Mouse (Mus musculus) forebrain, embryonic 15.5 days (tissue): ENCODE results near the gene Gnb1. TPM values are rescaled to one million over a fixed set of nuclear protein-coding genes. Genes with fewer than 3 reads are reported as not detected.

Experiments used
- ATAC-seq: fragments of 200-750 bp; cut with Nextera tagmentation; replicated peaks from 2 replicates; pipeline ENCODE4 v1.8.0; 2017; ENCODE audit warnings: mild to moderate bottlenecking, moderate TSS enrichment, moderate library complexity
- H3K27ac ChIP-seq: fragments of 300-500 bp; sonication (generic); replicated peaks from 2 replicates; pipeline ENCODE4 v1.5.1; 2015; ENCODE audit warnings: mild to moderate bottlenecking, inconsistent platforms
- H3K27me3 ChIP-seq: fragments of 300-500 bp; sonication (generic); 2 replicates; pipeline ENCODE4 v1.6.1; 2015; ENCODE audit warnings: inconsistent platforms
- H3K36me3 ChIP-seq: fragments of 300-500 bp; sonication (generic); 2 replicates; pipeline ENCODE4 v1.6.1; 2015; ENCODE audit warnings: mild to moderate bottlenecking, inconsistent platforms
- H3K4me1 ChIP-seq: fragments of 300-500 bp; sonication (generic); 2 replicates; pipeline ENCODE4 v1.6.1; 2015; ENCODE audit warnings: inconsistent platforms
- H3K4me2 ChIP-seq: fragments of 300-500 bp; sonication (generic); replicated peaks from 2 replicates; pipeline ENCODE4 v1.6.1; 2015; ENCODE audit warnings: mild to moderate bottlenecking, inconsistent platforms
- H3K4me3 ChIP-seq: fragments of 300-500 bp; sonication (generic); 2 replicates; pipeline ENCODE4 v1.5.1; 2015; ENCODE audit warnings: mild to moderate bottlenecking, inconsistent platforms
- H3K9ac ChIP-seq: fragments of 300-500 bp; sonication (generic); replicated peaks from 2 replicates; pipeline ENCODE4 v1.6.1; 2015; ENCODE audit warnings: mild to moderate bottlenecking, inconsistent platforms
- H3K9me3 ChIP-seq: fragments of 300-500 bp; sonication (generic); 2 replicates; pipeline ENCODE4 v1.6.1; 2016; ENCODE audit warnings: inconsistent platforms
- WGBS: fragments of 180-500 bp; shearing (Covaris S2); methylation state at CpG from one replicate; pipeline ENCODE4 v1.1.7; 2015; ENCODE audit warnings: mixed read lengths; 5-methylcytosine and 5-hydroxymethylcytosine counted together
- polyA plus RNA-seq: library from polyadenylated mRNA; unstranded; fragments of >200 nt; fragmentation: Nextera tagmentation; extraction: Ambion mirVana; gene quantifications from 2 replicates; pipeline ENCODE4 v1.2.1, GENCODE M21; 2015

The Gnb1 gene
- polyA plus RNA-seq, 1 experiment from 2014 or later, result 1,112 TPM

DNA sequence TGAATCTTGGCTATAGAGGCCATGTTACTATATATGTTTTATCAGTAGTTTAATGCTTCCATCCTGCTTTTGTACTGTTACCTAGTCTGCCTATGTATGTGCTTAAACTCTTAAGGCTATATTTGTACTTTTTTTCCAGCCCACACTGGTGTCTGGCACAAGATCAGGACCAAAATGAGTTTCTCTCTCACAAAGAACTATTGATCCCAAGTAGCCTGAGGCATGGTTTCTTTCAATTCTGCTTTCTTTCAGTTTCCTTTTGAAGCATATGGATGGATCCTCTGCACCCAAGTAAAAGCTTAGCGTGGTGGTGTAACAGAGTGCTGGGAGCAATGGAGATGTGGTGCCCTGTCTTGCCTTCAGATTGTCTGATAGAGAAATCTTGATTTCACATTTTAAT, 19.8 kb downstream of the Gnb1 start:
- H3K27me3 ChIP-seq, result no peaks in the 10 kb centered on the region
- H3K4me3 ChIP-seq, result no peak overlapping the region
- WGBS, result 46% methylated on average over 1 of the region's 1 CpGs
- 0 out of 2 replicates have a peak, but pooled peaks cover 3% of the 10 kb centered on the region for H3K36me3 ChIP-seq
- no peak overlapping the region for H3K27ac ChIP-seq
- peaks cover 24% of the 10 kb centered on the region for H3K4me1 ChIP-seq
- no peak overlapping the region for H3K4me2 ChIP-seq
- no peaks in the 10 kb centered on the region for H3K9me3 ChIP-seq
- ATAC-seq, result no peak
- no peak overlapping the region for H3K9ac ChIP-seq

DNA sequence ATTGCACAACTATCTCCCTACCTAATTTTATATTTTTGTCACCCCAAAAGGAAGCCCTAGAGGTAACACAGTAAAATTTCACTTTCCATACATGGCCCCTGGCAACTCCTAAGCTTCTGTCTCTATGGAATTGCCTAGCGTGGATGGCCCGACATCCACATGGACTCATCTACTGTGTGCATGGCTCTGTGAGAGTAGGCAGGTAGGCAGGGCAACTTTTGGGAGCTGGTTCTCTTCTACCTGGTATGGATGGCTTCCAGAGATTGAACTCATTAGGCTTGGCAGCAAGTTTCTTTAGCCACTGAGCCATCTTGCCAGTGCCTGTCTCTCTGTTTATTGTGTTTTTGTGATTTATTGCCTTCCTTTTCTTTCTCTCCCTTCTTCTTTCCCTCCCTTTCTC, 23.6 kb downstream of the Gnb1 start:
- WGBS, result 89% methylated on average over 2 of the region's 2 CpGs
- peaks cover 3% of the 10 kb centered on the region; the same call in 1 of the 2 replicates for H3K36me3 ChIP-seq

DNA sequence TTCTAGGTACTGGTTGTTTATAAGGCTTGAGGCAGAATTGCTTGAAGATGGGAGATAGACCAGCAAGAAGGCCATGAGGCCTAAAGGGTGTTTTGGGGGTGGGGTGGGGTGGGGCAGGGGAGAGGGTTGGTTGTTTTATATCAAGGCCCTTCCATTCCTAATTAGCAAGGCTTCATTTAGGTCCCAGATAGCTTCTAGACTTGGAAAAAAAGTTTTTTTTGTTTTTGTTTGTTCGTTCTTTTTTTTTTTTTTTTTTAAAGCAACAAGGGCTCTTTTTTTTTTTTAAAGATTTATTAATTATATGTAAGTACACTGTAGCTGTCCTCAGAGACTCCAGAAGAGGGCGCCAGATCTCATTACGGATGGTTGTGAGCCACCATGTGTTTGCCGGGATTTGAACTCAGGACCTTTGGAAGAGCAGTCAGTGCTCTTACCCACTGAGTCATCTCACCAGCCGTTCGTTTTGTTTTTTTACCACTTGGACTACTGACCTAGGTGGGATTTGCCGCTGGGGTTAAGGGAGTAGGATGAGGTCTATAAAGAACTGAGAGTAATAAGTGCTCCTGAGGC, 26.9 kb downstream of the Gnb1 start:
- Histone ChIP-seq H3K4me1 (peaks cover 1% of the 10 kb centered on the region; the same call in 1 of the 2 replicates), H3K4me3 (no peak overlapping the region), H3K27me3 (no peaks in the 10 kb centered on the region), H3K27ac (no peak overlapping the region), H3K9me3 (no peaks in the 10 kb centered on the region), H3K4me2 (no peak overlapping the region), H3K36me3 (peaks cover 3% of the 10 kb centered on the region; the same call in 1 of the 2 replicates), H3K9ac (no peak overlapping the region)
- no peak for ATAC-seq
- WGBS, result 91% methylated on average over 7 of the region's 7 CpGs

More for the DNA sequence above, 23.6 kb downstream of the Gnb1 start:
- no peak overlapping the region for H3K27ac ChIP-seq
- H3K4me2 ChIP-seq, result no peak overlapping the region
- H3K9ac ChIP-seq, result no peak overlapping the region
- H3K9me3 ChIP-seq, result no peaks in the 10 kb centered on the region
- no peaks in the 10 kb centered on the region for H3K27me3 ChIP-seq
- H3K4me1 ChIP-seq, result peaks cover 18% of the 10 kb centered on the region
- no peak overlapping the region for H3K4me3 ChIP-seq
- ATAC-seq, result no peak

DNA sequence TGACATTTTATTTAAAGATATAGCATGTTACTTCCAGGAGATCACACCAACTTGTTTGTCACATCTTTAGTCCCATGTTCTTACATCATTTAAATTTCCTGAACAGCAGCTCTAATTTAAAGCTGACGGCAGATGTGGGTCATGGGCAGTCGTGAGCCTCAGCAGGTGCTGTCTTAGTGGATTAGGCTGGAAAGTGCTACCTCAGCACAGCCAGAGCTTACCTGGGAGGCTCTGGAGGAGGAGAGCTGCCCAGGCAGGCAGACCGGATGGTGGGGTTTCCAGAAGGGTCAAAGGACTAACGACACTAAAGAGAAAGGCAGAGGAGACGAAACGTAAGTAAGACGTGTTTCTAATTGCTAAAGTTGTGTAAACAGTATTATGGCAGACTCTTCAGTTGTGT, 31.2 kb downstream of the Gnb1 start:
- no peak overlapping the region for H3K9ac ChIP-seq
- H3K36me3 ChIP-seq, result peaks cover 13% of the 10 kb centered on the region; the same call in 1 of the 2 replicates
- no peak overlapping the region for H3K4me3 ChIP-seq
- H3K4me2 ChIP-seq, result no peak overlapping the region
- no peak for ATAC-seq
- H3K27ac ChIP-seq, result no peak overlapping the region
- no peaks in the 10 kb centered on the region for H3K9me3 ChIP-seq
- no peaks in the 10 kb centered on the region for H3K27me3 ChIP-seq
- H3K4me1 ChIP-seq, result no peaks in the 10 kb centered on the region
- WGBS, result 78% methylated on average over 7 of the region's 7 CpGs

DNA sequence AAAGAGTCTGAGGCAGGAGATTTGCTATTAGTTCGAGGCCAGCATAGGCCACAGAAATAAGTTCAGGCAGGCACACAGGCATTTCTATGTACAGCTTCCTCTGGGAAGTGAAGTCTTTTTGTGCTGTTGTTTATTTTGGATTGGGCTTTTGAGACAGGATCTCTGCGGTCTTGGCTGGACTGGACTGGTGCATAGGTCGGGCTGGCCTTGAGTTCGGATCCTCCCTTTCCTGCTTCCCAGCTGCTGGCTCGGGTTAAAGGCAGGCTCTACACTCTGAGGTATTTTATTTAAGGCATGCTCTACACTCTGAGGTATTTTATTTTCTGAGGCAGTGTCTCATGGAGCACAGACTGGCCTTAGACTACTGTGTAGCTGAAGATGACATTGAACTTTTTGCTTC, 34.6 kb downstream of the Gnb1 start:
- no peak for ATAC-seq
- H3K27ac ChIP-seq, result no peak overlapping the region
- WGBS, result 83% methylated on average over 5 of the region's 5 CpGs
- no peak overlapping the region for H3K4me2 ChIP-seq
- no peaks in the 10 kb centered on the region for H3K4me1 ChIP-seq
- no peaks in the 10 kb centered on the region for H3K9me3 ChIP-seq
- no peak overlapping the region for H3K9ac ChIP-seq
- H3K36me3 ChIP-seq, result peaks cover 24% of the 10 kb centered on the region
- no peaks in the 10 kb centered on the region for H3K27me3 ChIP-seq
- H3K4me3 ChIP-seq, result no peak overlapping the region

DNA sequence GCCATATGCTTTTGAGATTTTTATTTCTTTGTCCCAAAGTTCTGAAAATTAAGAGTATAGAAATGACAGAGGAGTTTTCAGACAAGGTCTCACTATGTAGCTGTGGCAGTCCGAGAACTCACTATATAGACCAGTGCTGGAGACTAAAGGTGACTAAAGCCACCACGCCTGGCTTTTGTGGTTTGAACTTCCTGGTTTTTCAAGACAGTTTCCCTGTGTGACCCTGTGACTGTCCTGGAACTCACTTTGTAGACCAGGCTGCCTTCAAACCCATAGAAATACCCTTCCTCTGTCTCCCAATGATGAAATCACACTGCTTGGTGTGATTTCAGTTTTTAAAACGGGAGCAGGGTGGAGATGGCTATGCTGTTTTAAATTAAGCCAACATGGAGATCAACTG, 38.1 kb downstream of the Gnb1 start:
- ATAC-seq, result no peak
- no peak overlapping the region for H3K9ac ChIP-seq
- peaks cover 45% of the 10 kb centered on the region for H3K36me3 ChIP-seq
- H3K4me1 ChIP-seq, result no peaks in the 10 kb centered on the region
- no peak overlapping the region for H3K27ac ChIP-seq
- no peak overlapping the region for H3K4me2 ChIP-seq
- WGBS, result 89% methylated on average over 3 of the region's 3 CpGs
- H3K9me3 ChIP-seq, result no peaks in the 10 kb centered on the region
- H3K4me3 ChIP-seq, result no peak overlapping the region
- H3K27me3 ChIP-seq, result no peaks in the 10 kb centered on the region

DNA sequence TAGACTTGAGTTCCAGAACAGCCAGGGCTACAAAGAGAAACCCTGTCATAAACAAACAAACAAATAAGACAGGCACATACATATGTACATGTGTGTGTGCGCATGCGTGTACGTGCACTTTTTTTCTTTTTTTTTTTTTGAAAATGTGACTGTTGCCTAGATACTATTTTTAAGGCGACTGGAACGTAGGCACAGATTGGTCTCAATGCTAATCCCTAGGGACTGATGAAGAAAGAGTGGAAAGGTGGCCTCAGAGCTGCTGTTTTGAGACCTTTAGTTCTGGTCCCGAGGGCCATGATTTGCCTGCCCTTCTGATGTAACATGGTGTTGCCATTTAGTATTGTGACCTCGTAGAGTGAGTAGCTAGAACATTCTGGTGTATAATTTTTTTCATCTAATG, 58.8 kb downstream of the Gnb1 start:
- H3K4me2 ChIP-seq, result no peak overlapping the region
- WGBS, result 90% methylated on average over 7 of the region's 7 CpGs
- H3K27me3 ChIP-seq, result no peaks in the 10 kb centered on the region
- peaks cover 59% of the 10 kb centered on the region for H3K36me3 ChIP-seq
- ATAC-seq, result no peak
- no peaks in the 10 kb centered on the region for H3K9me3 ChIP-seq
- no peaks in the 10 kb centered on the region for H3K4me1 ChIP-seq
- no peak overlapping the region for H3K4me3 ChIP-seq
- H3K27ac ChIP-seq, result no peak overlapping the region
- H3K9ac ChIP-seq, result no peak overlapping the region

DNA sequence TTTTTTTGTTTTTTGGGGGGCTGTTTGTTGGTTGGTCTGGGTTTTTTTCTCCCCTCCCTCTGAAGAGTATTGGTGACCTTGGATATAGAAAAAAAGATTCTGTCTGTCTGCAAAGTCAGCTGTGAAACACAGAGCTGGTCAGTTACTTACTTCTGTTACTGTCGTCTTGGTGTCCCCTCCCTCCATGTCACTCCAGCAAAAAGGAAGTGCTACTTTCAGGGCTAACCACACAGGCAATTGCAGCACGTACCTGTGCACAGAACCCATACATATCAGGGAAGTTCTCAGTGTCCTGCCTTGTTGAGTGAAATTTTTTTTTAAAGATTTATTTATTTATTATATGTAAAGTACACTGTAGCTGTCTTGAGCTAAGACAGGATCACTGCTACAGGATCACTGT, 59.3 kb downstream of the Gnb1 start:
- Histone ChIP-seq H3K9me3 (no peaks in the 10 kb centered on the region), H3K27me3 (no peaks in the 10 kb centered on the region), H3K36me3 (peaks cover 60% of the 10 kb centered on the region), H3K4me1 (no peaks in the 10 kb centered on the region), H3K4me2 (no peak overlapping the region), H3K9ac (no peak overlapping the region), H3K27ac (no peak overlapping the region), H3K4me3 (no peak overlapping the region)
- 92% methylated on average over 2 of the region's 2 CpGs for WGBS
- no peak for ATAC-seq

DNA sequence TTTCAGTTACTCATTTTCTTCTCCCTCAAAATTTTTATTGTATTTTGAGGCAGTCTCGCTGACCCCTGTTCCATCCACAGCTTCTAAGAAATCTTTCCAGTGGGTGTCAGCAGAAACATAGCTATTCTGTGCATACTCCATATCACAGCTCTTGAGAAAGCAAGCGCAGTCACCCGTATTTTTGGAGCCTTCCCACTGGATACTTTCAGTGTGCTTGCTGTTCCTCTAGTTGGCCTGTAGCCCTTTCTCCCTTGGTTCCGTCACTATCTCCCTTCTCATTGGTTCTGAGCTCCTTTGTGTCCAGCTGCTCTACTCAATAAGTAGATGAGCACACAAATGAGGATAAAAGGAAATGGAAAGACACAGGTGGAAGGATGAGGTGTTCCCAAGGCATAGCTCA, 59.9 kb downstream of the Gnb1 start:
- WGBS, result 95% methylated on average over 4 of the region's 4 CpGs

DNA sequence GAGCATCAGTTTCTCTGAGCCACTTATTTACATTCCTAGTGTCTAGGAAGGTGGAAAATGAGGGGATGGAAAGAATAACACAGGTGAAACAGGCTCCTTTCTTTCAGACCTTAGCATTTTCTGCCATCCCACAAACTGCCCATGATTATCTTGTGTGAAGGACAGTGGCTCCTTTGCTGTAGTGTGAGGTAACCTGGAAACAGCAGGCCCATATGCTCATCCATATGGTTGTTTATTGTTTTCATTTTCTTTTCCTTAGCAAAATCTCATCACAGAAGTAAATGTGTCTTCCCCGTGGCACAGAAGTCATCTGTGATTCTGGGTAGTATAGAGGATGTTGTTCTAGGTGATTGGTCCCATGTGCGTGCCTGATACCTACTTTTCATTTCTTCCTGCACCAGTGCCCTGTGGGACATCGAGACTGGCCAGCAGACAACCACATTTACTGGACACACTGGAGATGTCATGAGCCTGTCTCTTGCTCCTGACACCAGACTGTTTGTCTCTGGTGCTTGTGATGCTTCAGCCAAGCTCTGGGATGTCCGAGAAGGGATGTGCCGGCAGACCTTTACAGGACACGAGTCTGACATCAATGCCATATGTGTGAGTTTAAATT, 61.9 kb downstream of the Gnb1 start:
- H3K9ac ChIP-seq, result no peak overlapping the region
- peaks cover 75% of the 10 kb centered on the region for H3K36me3 ChIP-seq
- no peak overlapping the region for H3K4me2 ChIP-seq
- no peaks in the 10 kb centered on the region for H3K9me3 ChIP-seq
- no peak for ATAC-seq
- H3K4me3 ChIP-seq, result no peak overlapping the region
- 90% methylated on average over 6 of the region's 6 CpGs for WGBS
- H3K4me1 ChIP-seq, result no peaks in the 10 kb centered on the region
- H3K27ac ChIP-seq, result no peak overlapping the region
- H3K27me3 ChIP-seq, result no peaks in the 10 kb centered on the region

More for the DNA sequence above, 59.9 kb downstream of the Gnb1 start:
- Histone ChIP-seq H3K27ac (no peak overlapping the region), H3K4me2 (no peak overlapping the region), H3K4me1 (no peaks in the 10 kb centered on the region), H3K27me3 (no peaks in the 10 kb centered on the region), H3K4me3 (no peak overlapping the region), H3K36me3 (peaks cover 60% of the 10 kb centered on the region), H3K9ac (no peak overlapping the region), H3K9me3 (no peaks in the 10 kb centered on the region)
- no peak for ATAC-seq

DNA sequence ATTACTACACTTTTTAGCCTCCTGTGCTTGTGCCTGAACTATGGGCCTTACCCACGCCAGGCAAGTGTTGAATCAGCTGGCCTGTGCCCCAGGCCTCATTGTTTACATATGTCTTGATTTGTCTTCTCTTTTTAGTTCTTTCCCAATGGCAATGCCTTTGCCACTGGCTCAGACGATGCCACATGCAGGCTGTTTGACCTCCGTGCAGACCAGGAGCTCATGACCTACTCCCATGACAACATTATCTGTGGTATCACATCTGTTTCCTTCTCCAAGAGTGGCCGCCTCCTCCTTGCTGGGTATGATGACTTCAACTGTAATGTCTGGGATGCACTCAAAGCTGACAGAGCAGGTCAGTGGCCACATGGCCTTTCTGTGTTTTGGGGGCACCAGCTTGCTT, 63.7 kb downstream of the Gnb1 start:
- peaks cover 86% of the 10 kb centered on the region for H3K36me3 ChIP-seq
- WGBS, result 87% methylated on average over 4 of the region's 4 CpGs

DNA sequence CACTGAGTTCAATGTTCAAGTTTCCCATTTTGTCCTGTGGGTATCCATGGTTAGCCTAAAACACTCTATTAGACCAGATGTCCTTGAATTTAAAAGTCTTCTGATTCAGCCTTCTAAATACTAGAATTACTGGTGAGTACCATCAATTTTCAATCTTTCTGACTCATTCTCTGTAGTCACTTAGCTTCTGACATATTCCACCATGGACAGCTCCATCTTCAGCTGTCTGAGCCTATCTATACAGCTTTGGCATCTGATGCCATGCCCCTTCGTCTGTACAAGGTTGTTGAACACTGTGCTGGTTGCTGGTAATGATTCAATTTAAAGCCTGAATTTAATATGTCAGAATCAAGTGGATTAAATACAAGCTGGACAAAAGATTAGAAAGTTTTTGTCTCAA, 64.3 kb downstream of the Gnb1 start:
- no peaks in the 10 kb centered on the region for H3K9me3 ChIP-seq
- H3K9ac ChIP-seq, result no peak overlapping the region
- no peaks in the 10 kb centered on the region for H3K4me1 ChIP-seq
- ATAC-seq, result no peak
- peaks cover 92% of the 10 kb centered on the region for H3K36me3 ChIP-seq
- 63% methylated on average over 1 of the region's 1 CpGs for WGBS
- no peak overlapping the region for H3K4me3 ChIP-seq
- no peak overlapping the region for H3K27ac ChIP-seq
- H3K4me2 ChIP-seq, result no peak overlapping the region
- H3K27me3 ChIP-seq, result no peaks in the 10 kb centered on the region

More for the DNA sequence above, 63.7 kb downstream of the Gnb1 start:
- Histone ChIP-seq H3K4me2 (no peak overlapping the region), H3K9me3 (no peaks in the 10 kb centered on the region), H3K4me3 (no peak overlapping the region), H3K4me1 (no peaks in the 10 kb centered on the region), H3K27me3 (no peaks in the 10 kb centered on the region), H3K27ac (no peak overlapping the region), H3K9ac (no peak overlapping the region)
- ATAC-seq, result no peak

DNA sequence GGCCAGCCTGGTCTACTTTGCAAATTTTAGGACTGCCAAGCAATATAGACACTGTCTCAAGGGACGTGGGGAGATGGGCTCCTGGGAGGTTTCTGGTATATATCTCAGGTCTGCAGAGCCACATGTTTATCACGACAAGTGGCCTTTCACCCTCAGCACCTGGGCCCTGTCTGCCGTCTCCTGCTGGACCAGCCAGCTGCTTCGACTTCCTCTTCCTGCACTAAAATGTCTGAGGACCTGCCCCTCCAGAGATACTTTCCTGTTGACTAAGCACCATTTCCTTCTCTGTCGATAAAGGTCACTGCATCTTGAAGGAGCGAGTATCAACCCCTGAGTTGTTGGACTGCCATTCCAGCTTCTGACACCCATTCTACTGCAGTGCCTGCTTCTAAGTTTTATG, 68.3 kb downstream of the Gnb1 start:
- Histone ChIP-seq H3K4me1 (peaks cover 12% of the 10 kb centered on the region), H3K4me2 (no peak overlapping the region), H3K4me3 (no peak overlapping the region), H3K36me3 (peaks cover 64% of the 10 kb centered on the region), H3K9ac (no peak overlapping the region), H3K27ac (no peak overlapping the region), H3K27me3 (no peaks in the 10 kb centered on the region), H3K9me3 (no peaks in the 10 kb centered on the region)
- ATAC-seq, result no peak
- whole genome bisulfite sequencing, result 84% methylated on average over 6 of the region's 6 CpGs
